In genomic region chr11:42571467-42571866, GRCm38 (mm10) we compare ENCODE assay signal across 19 mouse cellular contexts.
DNase-seq lines count a peak whose midpoint lies in the region; ATAC-seq and TF ChIP-seq lines count a peak whose summit lies in the region.
"Had no signal": no experiment of that assay in that cellular context is flagged by ENCODE, and none has a peak within 500 bp of the region (broad histone marks: within the 10 kb centered on the region; RNA-seq: fewer than 3 reads in every experiment).

No protein-coding gene starts in this region.

- TF ChIP-seq CTCF in cerebellum, adult 2 months (IDR thresholded peaks at IDR 0.05; ENCODE audit: borderline replicate concordance, insufficient read depth, low read depth, low read length) = no peak
- TF ChIP-seq CTCF in layer of hippocampus, adult 2 months (conservative IDR thresholded peaks at IDR 0.05) = no peak

- WGBS in cerebellum, adult 2 months = 44% methylated on average over 4 of the region's 4 CpGs

- no peaks in the 10 kb centered on the region for H3K4me1 ChIP-seq in cerebellum, adult 2 months (ENCODE audit: control insufficient read depth, insufficient read depth, low read length)
- H3K4me1 ChIP-seq: forebrain, embryonic 12.5 days; heart, embryonic 10.5 days; hindbrain, embryonic 13.5 days; intestine, embryonic 15.5 days; limb, embryonic 15.5 days; megakaryocyte, embryonic 14.5 days had no signal

- no peak for ATAC-seq in cerebellum, adult (ENCODE audit: insufficient number of reproducible peaks, low FRiP score, low TSS enrichment)
- ATAC-seq: intestine, embryonic 15.5 days; midbrain, embryonic 16.5 days had no signal

- no peaks in the 10 kb centered on the region for H3K27me3 ChIP-seq in cerebellum, adult 2 months (ENCODE audit: control insufficient read depth, insufficient read depth, low read length)
- H3K27me3 ChIP-seq: forebrain, embryonic 12.5 days; hindbrain, embryonic 13.5 days; intestine, embryonic 15.5 days; limb, embryonic 15.5 days; megakaryocyte, embryonic 14.5 days had no signal

- no peak overlapping the region for H3K27ac ChIP-seq in cerebellum, adult 2 months (ENCODE audit: insufficient read depth, low read length)
- peak overlapping the region; percentile 80 for H3K27ac ChIP-seq in layer of hippocampus, adult 2 months
- H3K27ac ChIP-seq: forebrain, embryonic 12.5 days; heart, embryonic 10.5 days; hindbrain, embryonic 13.5 days; intestine, embryonic 15.5 days; limb, embryonic 15.5 days had no signal

- no peak overlapping the region for H3K4me3 ChIP-seq in cerebellum, adult 2 months (replicated peaks; ENCODE audit: insufficient read depth, low read depth, low read length)
- no peak overlapping the region for H3K4me3 ChIP-seq in layer of hippocampus, adult 2 months
- H3K4me3 ChIP-seq: forebrain, embryonic 12.5 days; heart, embryonic 10.5 days; hindbrain, embryonic 13.5 days; intestine, embryonic 15.5 days; limb, embryonic 15.5 days; megakaryocyte, embryonic 14.5 days had no signal

- no peak for TF ChIP-seq POLR2A in cerebellum, adult 2 months (IDR thresholded peaks at IDR 0.05; ENCODE audit: borderline replicate concordance, insufficient read depth, low read length)

- DNase-seq in cerebellum, adult 2 months = peak; percentile 47 to 67
- DNase-seq in kidney, postnatal 14 days = peak; percentile 2
- DNase-seq in kidney, adult 8-10 months = no peak
- peak; percentile 59 for DNase-seq in cerebellum, adult 9-10 months
- DNase-seq in layer of hippocampus, adult 2 months (ENCODE audit: low spot score in 2 of 2) = peak; percentile 32 to 40
- no peak for DNase-seq in spleen, postnatal 10 days (ENCODE audit: low spot score in 2 of 2)
- DNase-seq in thymus, postnatal 0 days (ENCODE audit: low spot score) = no peak
- DNase-seq: adrenal gland, postnatal 14 days; heart, postnatal 10 days; lung, postnatal 14 days; thymus, adult 18-20 months had no signal

Comparison
In these comparisons a context has a peak if more than half of its experiments do, and no peak if none do; other contexts are left out.
1. DNase-seq: peak in cerebellum, adult 2 months (2 of 2), kidney, postnatal 14 days (single experiment), cerebellum, adult 9-10 months (single experiment) and layer of hippocampus, adult 2 months (2 of 2); none in kidney, adult 8-10 months (0 of 2), spleen, postnatal 10 days (0 of 2) and thymus, postnatal 0 days (single experiment).